Mouse (Mus musculus) lung, adult 2 months (tissue): Measurements from ENCODE around the gene Tbx2. TPM values are rescaled to one million over a fixed set of nuclear protein-coding genes. Genes with fewer than 3 reads are reported as not detected.

ENCODE experiments used
- DNase-seq: peaks from one replicate; pipeline ENCODE4 v3.0.0; 2022
- H3K4me1 ChIP-seq: fragments of 200-500 bp; 2 replicates; pipeline ENCODE4 v1.6.1; 2011; ENCODE audit warnings: low read length; ENCODE audit not compliant: control insufficient read depth, insufficient read depth
- H3K4me3 ChIP-seq: fragments of 200-500 bp; replicated peaks from 2 replicates; pipeline ENCODE3; 2011; ENCODE audit warnings: low read depth, mild to moderate bottlenecking, control low read depth, low read length; ENCODE audit errors: extremely low read depth
- CTCF ChIP-seq: fragments of 200-500 bp; IDR thresholded peaks from 2 replicates; pipeline ENCODE4 v1.5.1; 2011; ENCODE audit warnings: mild to moderate bottlenecking, low read length, control low read depth; ENCODE audit not compliant: insufficient read depth
- POLR2A ChIP-seq: fragments of 200-500 bp; IDR thresholded peaks from 2 replicates; pipeline ENCODE4 v1.6.1; 2011; ENCODE audit warnings: low read depth, mild to moderate bottlenecking, control low read depth, low read length, borderline replicate concordance; ENCODE audit errors: extremely low read depth
- WGBS: fragments of 180-500 bp; shearing (Covaris S2); methylation state at CpG from one replicate; pipeline ENCODE4 v1.1.7; 2018; 5-methylcytosine and 5-hydroxymethylcytosine counted together
- polyA plus RNA-seq: library from polyadenylated mRNA; depleted of rRNA; stranded (reverse); fragments of >200 nt; gene quantifications from 2 replicates; pipeline ENCODE4 v1.2.3, GENCODE M21; 2012

The Tbx2 gene
- polyA plus RNA-seq, 1 experiment, result 257 TPM

DNA sequence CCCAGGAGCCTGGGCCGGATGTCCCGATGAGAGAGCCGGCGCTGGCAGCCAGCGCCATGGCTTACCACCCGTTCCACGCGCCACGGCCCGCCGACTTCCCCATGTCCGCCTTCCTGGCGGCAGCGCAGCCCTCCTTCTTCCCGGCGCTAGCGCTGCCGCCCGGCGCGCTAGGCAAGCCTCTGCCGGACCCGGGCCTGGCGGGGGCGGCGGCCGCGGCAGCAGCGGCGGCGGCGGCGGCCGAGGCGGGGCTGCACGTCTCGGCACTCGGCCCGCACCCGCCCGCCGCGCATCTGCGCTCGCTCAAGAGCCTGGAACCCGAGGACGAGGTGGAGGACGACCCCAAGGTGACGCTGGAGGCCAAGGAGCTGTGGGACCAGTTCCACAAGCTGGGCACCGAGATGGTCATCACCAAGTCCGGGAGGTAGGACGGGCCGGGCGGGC, 750 bp downstream of the Tbx2 start:
- peak overlapping the region; percentile 71 for H3K4me3 ChIP-seq

DNA sequence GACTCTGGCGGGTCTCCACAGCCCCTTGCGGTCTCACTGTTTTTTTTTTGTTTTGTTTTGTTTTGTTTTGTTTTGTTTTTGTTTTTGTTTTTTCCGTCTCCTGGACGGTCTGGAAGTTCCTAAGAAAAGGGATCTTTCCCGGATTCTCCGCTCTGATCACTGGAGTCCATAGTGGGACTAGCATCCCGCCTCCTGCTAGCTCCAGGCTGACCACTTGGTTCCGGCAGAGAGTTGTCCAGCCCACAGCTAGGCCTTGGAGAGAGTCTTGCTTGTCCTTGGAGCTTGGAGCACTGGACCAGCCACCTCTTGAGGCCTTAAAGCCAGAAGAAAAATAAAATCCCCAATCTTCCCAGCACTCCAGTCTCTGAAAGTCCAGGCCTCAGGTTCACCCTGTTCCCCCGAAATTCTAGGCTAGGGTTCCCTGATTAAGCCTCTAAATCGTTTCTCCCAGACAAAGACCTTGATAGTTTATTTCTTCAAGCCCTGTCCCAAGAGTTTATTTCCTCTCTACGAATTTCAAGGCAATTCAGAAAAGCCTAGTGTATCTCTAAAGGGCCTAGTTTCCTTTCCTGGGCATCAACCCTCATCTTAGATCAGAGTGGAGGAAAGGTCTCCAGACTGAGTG, 1.5 kb downstream of the Tbx2 start:
- peak overlapping the region; percentile 71 for H3K4me3 ChIP-seq
- WGBS, result 27% methylated on average over 11 of the region's 11 CpGs
- no peaks in the 10 kb centered on the region; the same call in 1 of the 2 replicates for H3K4me1 ChIP-seq
- TF ChIP-seq CTCF, result no peak
- 0 out of 2 replicates have a peak, but pooled peaks have one; percentile 26 for TF ChIP-seq POLR2A
- peak; percentile 42 for DNase-seq

More for the DNA sequence above, 750 bp downstream of the Tbx2 start:
- under 1% methylated on average over 53 of the region's 54 CpGs for WGBS
- H3K4me1 ChIP-seq, result no peaks in the 10 kb centered on the region; the same call in 1 of the 2 replicates
- peak; percentile 37; the same call in 1 of the 2 replicates for TF ChIP-seq POLR2A
- no peak for TF ChIP-seq CTCF
- DNase-seq, result peak; percentile 51

DNA sequence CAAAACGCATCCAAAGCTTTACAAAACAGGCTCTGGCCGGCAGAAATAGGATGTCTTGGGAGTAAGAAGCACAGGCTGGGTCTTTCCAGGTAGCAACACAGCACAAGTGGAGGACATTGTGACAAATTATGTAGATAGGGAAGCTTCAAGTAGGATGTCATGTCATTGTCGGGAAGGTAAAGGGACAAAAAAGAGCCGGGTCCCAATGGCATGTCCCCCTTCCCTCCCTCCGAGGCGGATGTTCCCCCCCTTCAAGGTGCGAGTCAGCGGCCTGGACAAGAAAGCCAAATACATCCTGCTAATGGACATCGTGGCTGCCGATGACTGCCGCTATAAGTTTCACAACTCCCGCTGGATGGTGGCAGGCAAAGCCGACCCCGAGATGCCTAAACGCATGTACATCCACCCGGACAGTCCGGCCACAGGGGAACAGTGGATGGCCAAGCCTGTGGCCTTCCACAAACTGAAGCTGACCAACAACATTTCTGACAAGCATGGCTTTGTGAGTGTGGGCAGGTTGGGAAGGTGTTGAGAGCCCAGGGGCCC, 2.1 kb downstream of the Tbx2 start:
- no peaks in the 10 kb centered on the region; the same call in 1 of the 2 replicates for H3K4me1 ChIP-seq
- WGBS, result 41% methylated on average over 17 of the region's 17 CpGs
- peak overlapping the region; percentile 71 for H3K4me3 ChIP-seq
- TF ChIP-seq CTCF, result no peak
- peak; percentile 16; the same call in 1 of the 2 replicates for TF ChIP-seq POLR2A
- no peak for DNase-seq

DNA sequence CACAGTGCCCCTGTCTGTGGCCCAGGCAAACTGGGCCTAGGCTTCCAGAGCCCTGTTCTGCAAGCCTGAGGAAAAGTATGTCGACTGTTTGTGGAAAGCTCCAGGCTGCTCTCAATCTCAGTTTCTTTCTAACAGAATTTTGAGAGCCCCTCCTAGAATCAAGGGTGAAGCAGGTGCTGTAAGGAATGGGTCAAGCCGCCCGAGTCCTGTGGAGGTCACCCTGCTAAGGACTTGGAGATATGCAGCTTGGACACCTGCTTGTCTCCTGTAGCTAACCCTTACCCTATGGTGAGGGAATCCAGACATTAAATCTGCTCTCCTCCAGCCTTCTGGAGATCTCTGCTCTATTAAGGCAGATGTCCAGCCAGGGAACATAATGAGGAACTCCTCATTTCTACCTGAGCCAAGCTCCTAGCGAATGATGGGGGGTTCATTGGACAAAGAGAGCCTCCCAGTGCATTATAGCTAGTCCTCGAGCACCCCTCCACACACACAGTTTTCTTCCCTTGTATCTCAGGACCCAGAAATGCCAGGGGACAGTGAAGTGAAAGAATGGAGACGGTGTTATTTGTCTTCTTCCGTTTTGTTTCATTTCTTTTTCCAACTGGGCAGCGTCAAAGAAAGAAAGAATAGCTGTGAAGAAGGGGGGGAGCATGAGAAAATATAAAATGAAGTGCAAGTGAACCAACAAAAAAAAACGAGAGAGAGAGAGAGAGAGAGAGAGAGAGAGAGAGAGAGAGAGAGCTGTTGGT, 2.8 kb downstream of the Tbx2 start:
- Histone ChIP-seq H3K4me3 (peak overlapping the region; percentile 71), H3K4me1 (no peaks in the 10 kb centered on the region; the same call in 1 of the 2 replicates)
- 51% methylated on average over 9 of the region's 9 CpGs for WGBS
- no peak; the same call in 1 of the 2 replicates for TF ChIP-seq POLR2A
- TF ChIP-seq CTCF, result no peak
- DNase-seq, result no peak

DNA sequence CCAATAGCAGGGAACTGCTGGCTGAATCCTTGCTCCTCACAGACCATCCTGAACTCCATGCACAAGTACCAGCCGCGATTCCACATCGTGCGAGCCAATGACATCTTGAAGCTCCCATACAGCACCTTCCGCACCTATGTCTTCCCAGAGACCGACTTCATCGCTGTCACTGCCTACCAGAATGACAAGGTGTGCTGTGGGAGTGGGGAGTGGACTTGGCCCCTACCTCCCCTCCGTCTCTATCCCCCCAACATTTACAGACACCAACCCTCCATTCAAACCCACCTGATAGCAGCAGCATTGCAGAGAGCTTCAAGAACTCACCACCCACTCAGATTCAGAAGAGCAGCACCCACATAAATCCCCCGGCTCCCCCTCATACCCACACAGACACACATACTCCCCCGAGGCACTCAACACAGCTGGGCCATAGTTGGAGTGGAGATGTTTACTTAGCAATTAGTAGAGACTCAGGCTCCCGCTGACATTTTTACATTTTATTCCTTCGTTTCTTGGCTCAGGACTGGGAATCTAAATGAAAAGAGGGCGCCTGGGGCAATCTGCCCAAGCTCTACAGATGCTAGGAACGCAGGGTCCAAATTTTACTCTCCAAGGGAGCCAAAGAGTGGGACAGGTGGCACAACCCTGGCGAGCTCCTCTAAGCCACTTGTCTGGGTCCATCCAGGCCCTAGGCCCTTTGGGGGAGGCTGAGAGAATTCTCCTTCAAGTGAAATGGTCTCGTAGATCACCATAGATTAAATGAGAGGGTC, 3.6 kb downstream of the Tbx2 start:
- TF ChIP-seq POLR2A (peak; percentile 46; the same call in 1 of the 2 replicates), CTCF (no peak)
- 49% methylated on average over 16 of the region's 16 CpGs for WGBS
- DNase-seq, result peak; percentile 28

DNA sequence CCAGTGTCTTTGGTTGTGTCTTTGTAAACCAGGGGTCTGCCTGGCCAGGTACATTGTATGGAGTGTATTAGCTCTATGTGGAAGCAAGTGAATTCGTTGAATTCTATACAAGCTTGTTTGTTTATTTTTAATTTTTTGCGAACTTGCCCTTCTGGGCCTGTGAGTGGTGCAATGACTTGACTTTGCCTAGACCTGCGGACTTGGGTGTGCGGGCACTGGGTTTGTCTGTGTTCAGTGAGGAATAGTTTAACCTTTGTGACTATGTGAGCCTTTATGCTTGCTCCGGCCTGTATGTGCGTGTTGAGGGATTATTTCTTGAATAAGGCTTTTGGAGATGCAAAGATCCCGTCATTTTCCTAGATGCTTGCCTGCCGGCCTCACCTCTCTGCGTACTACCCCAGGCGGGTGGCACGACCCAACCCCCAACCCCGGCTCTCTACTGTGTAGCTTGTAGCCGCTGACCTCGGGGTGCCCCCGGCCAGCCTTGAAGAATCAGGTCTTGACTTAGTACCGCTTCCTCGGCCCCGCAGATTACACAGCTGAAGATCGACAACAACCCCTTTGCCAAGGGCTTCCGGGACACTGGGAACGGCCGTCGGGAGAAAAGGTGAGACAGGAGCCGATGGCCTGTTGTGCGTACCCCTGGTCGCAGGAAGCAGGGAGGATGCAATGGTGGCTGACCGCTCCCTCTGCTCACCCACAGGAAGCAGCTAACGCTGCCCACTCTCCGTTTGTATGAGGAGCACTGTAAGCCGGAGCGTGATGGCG, 4.4 kb downstream of the Tbx2 start:
- Histone ChIP-seq H3K4me1 (no peaks in the 10 kb centered on the region; the same call in 1 of the 2 replicates), H3K4me3 (peak overlapping the region; percentile 77)
- peak; percentile 34 for DNase-seq
- WGBS, result 33% methylated on average over 32 of the region's 32 CpGs
- TF ChIP-seq CTCF, result no peak
- no peak for TF ChIP-seq POLR2A

More for the DNA sequence above, 3.6 kb downstream of the Tbx2 start:
- no peaks in the 10 kb centered on the region; the same call in 1 of the 2 replicates for H3K4me1 ChIP-seq
- peak overlapping the region; percentile 71 for H3K4me3 ChIP-seq

DNA sequence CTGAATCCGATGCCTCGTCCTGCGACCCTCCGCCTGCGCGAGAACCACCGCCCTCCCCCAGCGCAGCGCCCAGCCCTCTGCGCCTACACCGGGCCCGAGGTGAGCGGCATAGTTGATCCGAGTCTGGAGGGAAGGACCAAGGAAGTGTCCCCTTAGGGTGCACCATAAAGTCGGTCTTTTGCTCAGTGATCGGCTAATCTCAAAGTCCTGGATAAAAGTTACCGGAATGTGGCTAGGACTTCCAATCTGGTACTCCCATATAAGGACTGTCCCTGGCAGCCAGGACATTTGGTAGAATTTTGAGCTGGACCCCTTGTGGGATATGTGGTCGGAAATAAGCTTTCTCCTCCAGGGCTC, 4.9 kb downstream of the Tbx2 start:
- H3K4me3 ChIP-seq, result peak overlapping the region; percentile 77
- 27% methylated on average over 18 of the region's 18 CpGs for WGBS
- H3K4me1 ChIP-seq, result no peaks in the 10 kb centered on the region; the same call in 1 of the 2 replicates
- TF ChIP-seq POLR2A (no peak), CTCF (no peak)
- peak; percentile 31 for DNase-seq

DNA sequence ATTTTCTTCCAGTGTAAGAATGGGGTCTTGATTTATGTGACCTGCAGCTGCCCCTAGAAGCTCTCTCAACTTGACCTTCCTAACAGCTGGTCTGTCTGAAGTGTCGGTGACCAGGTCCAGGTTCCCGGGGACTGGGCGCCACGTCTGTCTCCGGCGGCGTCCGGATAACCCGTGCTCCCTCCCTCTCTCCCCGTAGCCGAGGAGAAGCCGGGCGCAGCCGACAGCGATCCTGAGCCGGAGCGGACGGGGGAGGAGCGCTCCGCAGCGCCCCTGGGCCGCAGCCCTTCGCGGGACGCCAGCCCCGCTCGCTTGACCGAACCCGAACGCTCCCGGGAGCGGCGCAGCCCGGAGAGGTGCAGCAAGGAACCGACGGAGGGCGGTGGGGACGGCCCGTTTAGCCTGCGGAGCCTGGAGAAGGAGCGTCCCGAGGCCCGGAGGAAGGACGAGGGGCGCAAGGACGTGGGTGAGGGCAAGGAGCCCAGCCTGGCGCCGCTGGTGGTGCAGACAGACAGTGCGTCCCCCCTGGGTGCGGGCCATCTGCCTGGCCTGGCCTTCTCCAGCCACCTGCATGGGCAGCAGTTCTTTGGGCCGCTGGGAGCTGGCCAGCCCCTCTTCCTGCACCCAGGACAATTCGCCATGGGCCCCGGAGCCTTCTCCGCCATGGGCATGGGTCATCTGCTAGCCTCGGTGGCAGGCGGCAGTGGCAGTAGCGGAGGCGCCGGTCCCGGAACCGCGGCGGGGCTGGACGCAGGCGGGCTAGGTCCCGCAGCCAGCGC, 5.5 kb downstream of the Tbx2 start:
- DNase-seq, result no peak
- Histone ChIP-seq H3K4me1 (peaks cover 2% of the 10 kb centered on the region; the same call in 1 of the 2 replicates), H3K4me3 (peak overlapping the region; percentile 77)
- no peak for TF ChIP-seq CTCF
- no peak for TF ChIP-seq POLR2A
- WGBS, result 23% methylated on average over 67 of the region's 67 CpGs
